Mouse (Mus musculus) kidney, adult 9 months (tissue): ENCODE measurements at regions not wholly inside any gene's neighbourhood (a gene's known extent, or its start where the extent isn't known, plus 50 kb on each side); places are given as distances from the start of the nearest gene placed in this dataset.
A peak's percentile ranks its signal among the peaks of the same experiment; 100 is the strongest.

Experiments
- DNase-seq: peaks from one replicate; pipeline ENCODE4 v3.0.0; 2022

- no peak for DNase-seq
These were observed 92.0 kb upstream of the Coch start for GRCm38 (mm10) chr12:51501185-51501584.

GRCm38 (mm10) chr12:51502724-51503123, 90.4 kb upstream of the Coch start:
- DNase-seq = peak; percentile 26

- no peak for DNase-seq
These were observed 89.4 kb upstream of the Coch start for GRCm38 (mm10) chr12:51503706-51504105.

- no peak for DNase-seq
These were observed 88.6 kb upstream of the Coch start for GRCm38 (mm10) chr12:51504581-51504980.

- no peak for DNase-seq
These were observed 83.1 kb upstream of the Coch start for GRCm38 (mm10) chr12:51510010-51510409.

GRCm38 (mm10) chr12:51516726-51517125, 76.4 kb upstream of the Coch start:
- no peak for DNase-seq

GRCm38 (mm10) chr12:51521610-51522120, 71.5 kb upstream of the Coch start:
- no peak for DNase-seq

- peak; percentile 37 for DNase-seq
These were observed 69.3 kb upstream of the Coch start for GRCm38 (mm10) chr12:51523866-51524265.

- DNase-seq = no peak
These were observed 65.3 kb upstream of the Coch start for GRCm38 (mm10) chr12:51527854-51528253.

GRCm38 (mm10) chr12:51534606-51535005, 58.5 kb upstream of the Coch start:
- DNase-seq = no peak

- no peak for DNase-seq
These were observed 58.0 kb upstream of the Coch start for GRCm38 (mm10) chr12:51535056-51535640.
